Mouse (Mus musculus) erythroblast, embryonic 14.5 days (primary cell): ENCODE measurements at regions not wholly inside any gene's neighbourhood (a gene's known extent, or its start where the extent isn't known, plus 50 kb on each side); places are given as distances from the start of the nearest gene placed in this dataset.

Source experiments
- H3K27me3 ChIP-seq: 2 replicates; pipeline ENCODE4 v1.6.1; 2012; ENCODE audit warnings: inconsistent platforms; ENCODE audit not compliant: control insufficient read depth
- H3K36me3 ChIP-seq: 2 replicates; pipeline ENCODE4 v1.6.1; 2012; ENCODE audit warnings: mild to moderate bottlenecking, inconsistent platforms; ENCODE audit not compliant: control insufficient read depth
- H3K4me1 ChIP-seq: 2 replicates; pipeline ENCODE4 v1.6.1; 2012; ENCODE audit warnings: inconsistent platforms; ENCODE audit not compliant: control insufficient read depth
- H3K4me3 ChIP-seq: replicated peaks from 2 replicates; pipeline ENCODE3; 2012; ENCODE audit warnings: moderate library complexity, mild to moderate bottlenecking, inconsistent platforms
- H3K9me3 ChIP-seq: 2 replicates; pipeline ENCODE4 v1.6.1; 2012; ENCODE audit warnings: low read length, inconsistent platforms, mixed read lengths; ENCODE audit not compliant: control insufficient read depth
- GATA1 ChIP-seq: IDR thresholded peaks from 2 replicates; pipeline ENCODE4 v1.6.1; 2012; ENCODE audit warnings: low read length, inconsistent platforms, mixed read lengths
- TAL1 ChIP-seq: IDR thresholded peaks from 3 replicates; pipeline ENCODE4 v1.6.1; 2012; ENCODE audit warnings: low read length, inconsistent platforms, mixed read lengths

- no peaks in the 10 kb centered on the region; the same call in 1 of the 2 replicates for H3K9me3 ChIP-seq
- H3K4me1 ChIP-seq, result no peaks in the 10 kb centered on the region
- no peaks in the 10 kb centered on the region for H3K36me3 ChIP-seq
- no peak overlapping the region for H3K4me3 ChIP-seq
- no peaks in the 10 kb centered on the region for H3K27me3 ChIP-seq
- TF ChIP-seq TAL1 (no peak), GATA1 (no peak)
These were observed 322.0 kb upstream of the Zfp637 start for GRCm38 (mm10) chr6:117518939-117519338.

- TF ChIP-seq GATA1 (no peak), TAL1 (no peak)
- no peaks in the 10 kb centered on the region for H3K4me1 ChIP-seq
- no peaks in the 10 kb centered on the region for H3K36me3 ChIP-seq
- no peaks in the 10 kb centered on the region; the same call in 1 of the 2 replicates for H3K9me3 ChIP-seq
- H3K27me3 ChIP-seq, result no peaks in the 10 kb centered on the region
- no peak overlapping the region for H3K4me3 ChIP-seq
These were observed 321.5 kb upstream of the Zfp637 start for GRCm38 (mm10) chr6:117519466-117519865.

DNA sequence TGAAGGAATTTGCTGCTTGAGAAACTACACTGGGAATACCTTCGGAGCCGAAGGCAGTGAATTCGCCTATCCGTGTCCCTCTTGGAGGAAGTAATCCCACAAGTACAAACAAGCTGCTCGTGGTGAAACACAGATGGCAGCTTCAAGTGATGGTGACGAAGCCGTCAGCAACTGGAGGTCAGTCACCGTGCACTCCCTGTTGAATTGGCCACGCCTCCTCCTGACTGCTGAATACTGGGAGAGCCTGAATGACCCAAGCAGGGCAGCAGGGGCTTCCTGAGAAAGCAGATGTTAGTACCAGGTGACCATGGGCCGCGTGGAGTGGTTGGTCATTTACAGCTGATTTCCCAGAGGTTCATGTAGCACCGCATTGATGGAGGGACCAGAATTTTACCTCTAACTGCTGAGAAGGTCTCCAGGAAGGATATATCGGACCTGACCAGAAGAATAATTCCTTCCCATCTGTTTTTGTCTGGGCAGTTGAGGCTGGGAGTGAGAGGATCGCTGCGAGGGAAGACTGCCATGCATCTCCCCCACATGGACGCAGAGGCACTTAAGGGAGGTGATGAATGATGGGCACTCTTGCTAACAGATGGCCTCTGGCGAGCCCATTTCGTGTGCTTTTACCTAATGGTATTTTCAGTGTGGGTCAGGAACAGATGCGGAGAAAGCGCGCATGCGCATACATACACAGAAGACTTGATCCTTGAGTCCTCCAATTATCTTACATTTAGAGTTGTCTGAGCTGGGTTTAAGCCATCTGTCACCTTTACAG lies 314.6 kb upstream of the Zfp637 start:
- Histone ChIP-seq H3K27me3 (no peaks in the 10 kb centered on the region), H3K9me3 (peaks cover 20% of the 10 kb centered on the region), H3K4me1 (no peaks in the 10 kb centered on the region), H3K4me3 (no peak overlapping the region), H3K36me3 (no peaks in the 10 kb centered on the region)
- TF ChIP-seq TAL1, result no peak
- no peak for TF ChIP-seq GATA1

- TF ChIP-seq TAL1 (no peak), GATA1 (no peak)
- H3K36me3 ChIP-seq, result no peaks in the 10 kb centered on the region
- no peaks in the 10 kb centered on the region for H3K4me1 ChIP-seq
- H3K4me3 ChIP-seq, result no peak overlapping the region
- no peaks in the 10 kb centered on the region for H3K27me3 ChIP-seq
- H3K9me3 ChIP-seq, result peaks cover 25% of the 10 kb centered on the region
These were observed 313.5 kb upstream of the Zfp637 start for GRCm38 (mm10) chr6:117527526-117527925.

- Histone ChIP-seq H3K9me3 (peaks cover 21% of the 10 kb centered on the region), H3K27me3 (no peaks in the 10 kb centered on the region)
These were observed 306.8 kb upstream of the Zfp637 start for GRCm38 (mm10) chr6:117534149-117534548.

GRCm38 (mm10) chr6:117534991-117535390 lies 306.0 kb upstream of the Zfp637 start:
- H3K9me3 ChIP-seq, result peaks cover 24% of the 10 kb centered on the region
- no peaks in the 10 kb centered on the region for H3K36me3 ChIP-seq
- no peaks in the 10 kb centered on the region for H3K27me3 ChIP-seq
- TF ChIP-seq TAL1 (no peak), GATA1 (no peak)
- no peaks in the 10 kb centered on the region for H3K4me1 ChIP-seq
- no peak overlapping the region for H3K4me3 ChIP-seq

More at GRCm38 (mm10) chr6:117534149-117534548, 306.8 kb upstream of the Zfp637 start:
- Histone ChIP-seq H3K36me3 (no peaks in the 10 kb centered on the region), H3K4me3 (no peak overlapping the region), H3K4me1 (no peaks in the 10 kb centered on the region)
- no peak for TF ChIP-seq GATA1
- no peak for TF ChIP-seq TAL1

DNA sequence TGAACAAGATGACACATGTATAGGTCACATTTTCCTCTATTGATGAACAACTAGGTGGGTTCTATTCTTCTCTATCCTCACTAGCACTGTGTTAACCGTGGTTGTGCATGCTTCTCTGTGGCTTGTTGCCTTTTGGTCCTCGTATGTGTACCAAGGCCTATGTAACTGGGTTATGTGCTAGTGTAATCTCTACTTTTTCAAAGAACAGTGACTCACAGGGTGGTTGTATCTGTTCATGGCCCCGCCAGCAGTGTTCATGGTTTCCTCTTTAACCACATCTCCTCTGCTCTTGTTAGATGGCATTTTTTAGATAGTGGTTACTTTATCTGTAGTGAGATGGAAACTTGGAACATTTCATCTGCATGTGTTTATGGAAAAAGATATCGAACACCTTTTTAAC lies 304.9 kb upstream of the Zfp637 start:
- Histone ChIP-seq H3K9me3 (peaks cover 26% of the 10 kb centered on the region), H3K4me1 (no peaks in the 10 kb centered on the region), H3K27me3 (no peaks in the 10 kb centered on the region), H3K4me3 (no peak overlapping the region), H3K36me3 (no peaks in the 10 kb centered on the region)
- TF ChIP-seq TAL1 (no peak), GATA1 (no peak)

- Histone ChIP-seq H3K4me3 (no peak overlapping the region), H3K9me3 (peaks cover 15% of the 10 kb centered on the region), H3K27me3 (no peaks in the 10 kb centered on the region), H3K4me1 (no peaks in the 10 kb centered on the region), H3K36me3 (no peaks in the 10 kb centered on the region)
- no peak for TF ChIP-seq TAL1
- no peak for TF ChIP-seq GATA1
These were observed 298.5 kb upstream of the Zfp637 start for GRCm38 (mm10) chr6:117542431-117542830.

DNA sequence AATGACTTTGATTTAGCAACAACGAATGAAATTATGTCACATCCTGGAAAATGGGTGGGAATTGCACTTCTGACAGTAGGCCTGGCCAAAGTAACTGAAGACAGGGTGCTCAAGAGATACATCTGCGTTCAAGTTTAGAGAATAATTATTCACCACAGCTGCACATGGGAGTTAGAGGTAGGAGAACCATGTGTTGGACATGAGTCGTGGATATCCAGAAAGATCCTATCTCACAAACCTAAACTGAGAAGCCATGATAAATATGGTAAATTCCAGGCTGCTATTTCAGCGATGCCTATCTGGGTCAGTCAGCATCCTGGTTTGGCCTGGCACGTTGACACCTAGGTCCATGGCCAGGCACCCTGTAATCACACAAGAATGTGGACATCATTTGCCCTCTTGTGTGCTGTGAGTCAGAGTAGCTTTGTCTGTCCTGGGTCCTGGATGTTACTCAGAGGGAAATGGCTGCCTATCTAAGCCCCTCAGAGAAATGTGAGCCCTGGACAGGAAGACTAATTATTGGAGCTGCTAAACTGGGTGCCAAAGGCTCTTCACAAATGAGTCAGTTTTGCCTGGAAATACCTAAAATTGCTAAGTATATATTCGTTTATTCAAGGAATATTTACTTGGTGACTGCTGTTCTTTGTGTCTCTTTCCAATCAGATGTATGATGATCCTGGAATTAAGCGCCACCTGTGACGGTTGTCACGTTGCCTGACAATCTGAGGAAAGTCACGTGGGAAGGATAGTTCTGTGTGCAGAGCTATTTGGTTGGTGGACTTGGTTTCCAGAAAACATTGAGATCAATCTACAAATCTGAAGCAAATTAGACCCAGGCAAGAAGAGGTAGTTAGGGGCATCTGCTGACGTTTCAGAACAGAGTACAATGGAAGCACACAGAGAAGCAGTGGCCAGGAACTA lies 296.4 kb upstream of the Zfp637 start:
- H3K9me3 ChIP-seq, result peaks cover 11% of the 10 kb centered on the region
- H3K36me3 ChIP-seq, result no peaks in the 10 kb centered on the region
- H3K27me3 ChIP-seq, result no peaks in the 10 kb centered on the region
- H3K4me3 ChIP-seq, result no peak overlapping the region
- TF ChIP-seq TAL1 (no peak), GATA1 (no peak)
- no peaks in the 10 kb centered on the region for H3K4me1 ChIP-seq
